Mouse (Mus musculus) embryonic facial prominence, embryonic 11.5 days (tissue): ENCODE measurements around the gene Hectd4. TPM values are rescaled to one million over a fixed set of nuclear protein-coding genes. Genes with fewer than 3 reads are reported as not detected.
A peak's percentile ranks its signal among the peaks of the same experiment; 100 is the strongest.
"Not testable (repeated sequence)": the region's sequence is repeated elsewhere in the genome, so short reads cannot be mapped to it uniquely, and the experiment has no call there.

Experiments
- ATAC-seq: fragments of 200-750 bp; cut with Nextera tagmentation; replicated peaks from 2 replicates; pipeline ENCODE4 v1.8.0; 2017; ENCODE audit warnings: low read depth; ENCODE audit not compliant: insufficient number of reproducible peaks, low FRiP score, low TSS enrichment
- DNase-seq: peaks from one replicate; pipeline ENCODE4 v3.0.0-alpha.2; 2015; ENCODE audit warnings: low spot score
- H3K27ac ChIP-seq: fragments of 300-500 bp; sonication (generic); replicated peaks from 2 replicates; pipeline ENCODE4 v1.5.1; 2014; ENCODE audit warnings: mild to moderate bottlenecking, low read depth, low read length, control low read depth
- H3K27me3 ChIP-seq: fragments of 300-500 bp; sonication (generic); 2 replicates; pipeline ENCODE4 v1.6.1; 2014; ENCODE audit warnings: mild to moderate bottlenecking, low read length, moderate library complexity, mixed read lengths; ENCODE audit not compliant: control insufficient read depth, insufficient read depth
- H3K36me3 ChIP-seq: fragments of 300-500 bp; sonication (generic); replicated peaks from 2 replicates; pipeline ENCODE4 v1.6.1; 2014; ENCODE audit warnings: low read depth, mild to moderate bottlenecking, low read length, moderate library complexity, mixed read lengths; ENCODE audit not compliant: control insufficient read depth, insufficient read depth
- H3K4me1 ChIP-seq: fragments of 300-500 bp; sonication (generic); 2 replicates; pipeline ENCODE4 v1.6.1; 2014; ENCODE audit warnings: low read length, mixed read lengths; ENCODE audit not compliant: control insufficient read depth, insufficient read depth
- H3K4me2 ChIP-seq: fragments of 300-500 bp; sonication (generic); 2 replicates; pipeline ENCODE4 v1.6.1; 2014; ENCODE audit warnings: low read depth, mild to moderate bottlenecking, control low read depth, low read length, moderate library complexity
- H3K4me3 ChIP-seq: fragments of 300-500 bp; sonication (generic); 2 replicates; pipeline ENCODE4 v1.5.1; 2014; ENCODE audit warnings: low read depth, low read length, control low read depth
- H3K9ac ChIP-seq: fragments of 300-500 bp; sonication (generic); replicated peaks from 2 replicates; pipeline ENCODE4 v1.6.1; 2014; ENCODE audit warnings: mild to moderate bottlenecking, control low read depth, low read length
- H3K9me3 ChIP-seq: fragments of 300-500 bp; sonication (generic); replicated peaks from 2 replicates; pipeline ENCODE4 v1.6.1; 2016; ENCODE audit warnings: mild to moderate bottlenecking, low read length, inconsistent platforms, mixed read lengths; ENCODE audit not compliant: control insufficient read depth
- WGBS: fragments of 180-500 bp; shearing (Covaris S2); extraction: QIAGEN DNeasy Blood & Tissue Kit; methylation state at CpG from one replicate; pipeline ENCODE4 v1.1.7; 2014; 5-methylcytosine and 5-hydroxymethylcytosine counted together
- polyA plus RNA-seq: library from polyadenylated mRNA; unstranded; fragments of >200 nt; fragmentation: Nextera tagmentation; extraction: Ambion mirVana; gene quantifications from 2 replicates; pipeline ENCODE4 v1.2.1, GENCODE M21; 2014

The Hectd4 gene
- polyA plus RNA-seq, 1 experiment from 2014 or later = 5.7 TPM

GRCm38 (mm10) chr5:121220732-121221301 is 798 bp downstream of the Hectd4 start:
- Histone ChIP-seq H3K27me3 (no peaks in the 10 kb centered on the region), H3K4me3 (peak overlapping the region; percentile 94), H3K9me3 (no peaks in the 10 kb centered on the region), H3K9ac (peak overlapping the region; percentile 83), H3K4me2 (peak overlapping the region; percentile 79), H3K36me3 (no peaks in the 10 kb centered on the region), H3K27ac (peak overlapping the region; percentile 67; the same call in 1 of the 2 replicates), H3K4me1 (no peaks in the 10 kb centered on the region; the same call in 1 of the 2 replicates)
- WGBS = under 1% methylated on average over 37 of the region's 38 CpGs
- DNase-seq (no peak), ATAC-seq (0 out of 2 replicates have a peak, but pooled peaks have one; percentile 30)

- DNase-seq = no peak
- no peaks in the 10 kb centered on the region for H3K36me3 ChIP-seq
- no peak overlapping the region for H3K27ac ChIP-seq
- 0 out of 2 replicates have a peak, but pooled peaks have one; percentile 3 for ATAC-seq
- H3K4me3 ChIP-seq = peak overlapping the region; percentile 94
- H3K9me3 ChIP-seq = no peaks in the 10 kb centered on the region
- WGBS = 18% methylated on average over 23 of the region's 23 CpGs
- no peaks in the 10 kb centered on the region for H3K27me3 ChIP-seq
- H3K4me1 ChIP-seq = no peaks in the 10 kb centered on the region; the same call in 1 of the 2 replicates
- peak overlapping the region; percentile 79 for H3K4me2 ChIP-seq
- H3K9ac ChIP-seq = peak overlapping the region; percentile 83
Measured at GRCm38 (mm10) chr5:121221328-121221850, 1.4 kb downstream of the Hectd4 start.

- not testable (repeated sequence) for H3K36me3 ChIP-seq, DNase-seq, H3K4me3 ChIP-seq, H3K4me1 ChIP-seq, H3K27ac ChIP-seq, ATAC-seq, H3K9ac ChIP-seq, H3K27me3 ChIP-seq, H3K4me2 ChIP-seq, H3K9me3 ChIP-seq
- 93% methylated on average over 3 of the region's 4 CpGs for WGBS
Measured at GRCm38 (mm10) chr5:121224020-121224419, 4.0 kb downstream of the Hectd4 start.

DNA sequence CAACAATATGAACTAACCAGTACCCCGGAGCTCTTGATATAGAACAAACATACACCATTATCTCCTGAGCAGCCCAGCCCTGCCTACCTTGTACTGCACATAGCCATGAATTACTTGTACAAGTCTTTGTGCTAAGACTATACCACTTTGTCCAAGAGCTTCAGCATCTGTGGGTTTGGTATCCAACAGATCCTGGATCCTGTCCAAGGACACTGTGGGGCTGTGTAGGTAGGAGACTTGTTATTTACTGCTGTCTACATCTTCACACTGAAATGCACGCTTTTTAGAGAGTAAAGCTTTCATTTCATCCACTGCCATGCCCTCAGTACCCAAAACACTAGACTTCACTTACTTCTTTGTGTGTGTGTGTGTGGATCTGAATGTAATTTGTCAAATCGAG is 4.8 kb downstream of the Hectd4 start:
- WGBS = 91% methylated on average over 3 of the region's 3 CpGs
- no peaks in the 10 kb centered on the region; the same call in 1 of the 2 replicates for H3K4me1 ChIP-seq
- no peaks in the 10 kb centered on the region for H3K27me3 ChIP-seq
- no peaks in the 10 kb centered on the region for H3K9me3 ChIP-seq
- no peak overlapping the region for H3K9ac ChIP-seq
- no peak overlapping the region for H3K4me3 ChIP-seq
- no peaks in the 10 kb centered on the region for H3K36me3 ChIP-seq
- H3K27ac ChIP-seq = no peak overlapping the region
- no peak overlapping the region for H3K4me2 ChIP-seq
- no peak for ATAC-seq
- DNase-seq = no peak

DNA sequence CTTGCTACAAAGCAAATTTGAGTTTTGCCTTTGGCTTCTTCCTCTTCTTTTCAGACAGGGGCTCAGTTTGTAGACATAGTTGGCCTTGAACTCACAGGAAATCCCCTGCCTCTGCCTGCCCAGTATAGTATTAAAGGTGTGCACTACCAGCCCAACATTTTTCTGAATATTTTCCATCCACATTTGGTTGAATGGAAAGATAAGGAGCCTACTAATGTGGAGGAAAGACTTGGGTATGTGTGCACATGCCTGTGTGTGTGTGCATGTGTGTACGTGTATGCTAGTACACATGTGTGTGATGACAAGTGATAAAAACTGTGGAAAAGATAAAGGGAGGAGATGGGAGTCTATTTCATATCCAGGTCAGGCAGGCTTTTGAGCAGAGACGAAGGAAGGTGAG is 5.8 kb downstream of the Hectd4 start:
- no peaks in the 10 kb centered on the region for H3K9me3 ChIP-seq
- no peak for ATAC-seq
- H3K9ac ChIP-seq = no peak overlapping the region
- H3K27ac ChIP-seq = no peak overlapping the region
- no peak overlapping the region for H3K4me3 ChIP-seq
- no peaks in the 10 kb centered on the region; the same call in 1 of the 2 replicates for H3K4me1 ChIP-seq
- H3K36me3 ChIP-seq = no peaks in the 10 kb centered on the region
- no peaks in the 10 kb centered on the region for H3K27me3 ChIP-seq
- 91% methylated on average over 2 of the region's 2 CpGs for WGBS
- no peak for DNase-seq
- no peak overlapping the region for H3K4me2 ChIP-seq

DNA sequence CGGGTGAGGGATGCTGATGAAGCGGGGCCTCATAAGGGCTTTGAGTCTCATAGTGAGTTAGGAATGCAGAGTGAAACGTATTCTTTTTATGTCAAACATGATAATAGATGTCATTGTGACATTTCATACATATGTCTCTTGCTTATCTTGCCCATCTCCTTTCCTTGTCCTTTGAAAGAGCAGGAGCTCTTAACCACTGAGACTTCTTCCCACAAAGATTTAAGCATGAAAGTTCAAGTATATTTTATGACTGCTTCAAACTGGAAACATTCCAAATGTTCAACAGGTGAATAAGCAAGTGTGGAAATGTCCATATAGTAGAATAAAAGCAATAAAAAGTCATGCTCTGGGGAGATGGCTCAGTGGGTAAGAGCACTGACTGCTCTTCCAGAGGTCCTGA is 6.4 kb downstream of the Hectd4 start:
- no peak for DNase-seq
- no peak overlapping the region for H3K27ac ChIP-seq
- H3K4me3 ChIP-seq = no peak overlapping the region
- H3K27me3 ChIP-seq = no peaks in the 10 kb centered on the region
- no peak overlapping the region for H3K4me2 ChIP-seq
- no peak overlapping the region for H3K9ac ChIP-seq
- no peaks in the 10 kb centered on the region for H3K36me3 ChIP-seq
- no peaks in the 10 kb centered on the region; the same call in 1 of the 2 replicates for H3K4me1 ChIP-seq
- WGBS = 72% methylated on average over 3 of the region's 3 CpGs
- ATAC-seq = no peak
- H3K9me3 ChIP-seq = no peaks in the 10 kb centered on the region

GRCm38 (mm10) chr5:121226845-121227244 is 6.8 kb downstream of the Hectd4 start:
- Histone ChIP-seq H3K27ac (no peak overlapping the region), H3K4me1 (no peaks in the 10 kb centered on the region), H3K36me3 (no peaks in the 10 kb centered on the region), H3K27me3 (no peaks in the 10 kb centered on the region), H3K9ac (no peak overlapping the region), H3K9me3 (no peaks in the 10 kb centered on the region), H3K4me2 (no peak overlapping the region), H3K4me3 (no peak overlapping the region)
- WGBS = 88% methylated on average over 4 of the region's 4 CpGs
- ATAC-seq = no peak
- no peak for DNase-seq

GRCm38 (mm10) chr5:121227330-121227729 is 7.3 kb downstream of the Hectd4 start:
- H3K36me3 ChIP-seq, H3K27me3 ChIP-seq, ATAC-seq, H3K4me1 ChIP-seq, H3K9me3 ChIP-seq, H3K4me2 ChIP-seq, H3K27ac ChIP-seq, H3K4me3 ChIP-seq, DNase-seq, H3K9ac ChIP-seq: not testable (repeated sequence)
- 91% methylated on average over 1 of the region's 1 CpGs for WGBS
